Mouse (Mus musculus): ENCODE data around the gene Atp6v0a1. TPM values are rescaled to one million over a fixed set of nuclear protein-coding genes. Genes with fewer than 3 reads are reported as not detected.

Gene Atp6v0a1
- polyA plus RNA-seq, 1 experiment = 33.7 TPM

- no peaks in the 10 kb centered on the region for H3K9me3 ChIP-seq (replicated peaks; ENCODE audit: control insufficient read depth, insufficient read depth, low read length, poor library complexity, severe bottlenecking)
- no peak for TF ChIP-seq EP300 (IDR thresholded peaks at IDR 0.05; ENCODE audit: insufficient read depth, low read depth, low read length)
- no peak for TF ChIP-seq POLR2A (IDR thresholded peaks at IDR 0.05; ENCODE audit: insufficient read depth, low read length)
- TF ChIP-seq CTCF (IDR thresholded peaks at IDR 0.05; ENCODE audit: low read depth, low read length) = no peak
- peaks cover 4% of the 10 kb centered on the region; the same call in 1 of the 2 replicates for H3K27me3 ChIP-seq (ENCODE audit: control insufficient read depth, insufficient read depth, low read length, poor library complexity, severe bottlenecking)
- no peak overlapping the region for H3K4me3 ChIP-seq (ENCODE audit: low read depth, low read length)
- no peak overlapping the region for H3K9ac ChIP-seq (ENCODE audit: low read depth, poor library complexity, severe bottlenecking)
- no peak overlapping the region for H3K27ac ChIP-seq (ENCODE audit: insufficient read depth, low read length)
- H3K4me1 ChIP-seq (ENCODE audit: control insufficient read depth, insufficient read depth, low read length) = no peaks in the 10 kb centered on the region
- H3K36me3 ChIP-seq (ENCODE audit: control insufficient read depth, insufficient read depth, low read length, poor library complexity, severe bottlenecking) = no peaks in the 10 kb centered on the region
Measured at GRCm38 (mm10) chr11:100974381-100974970, 34.8 kb upstream of the Atp6v0a1 start.

- H3K9me3 ChIP-seq (replicated peaks; ENCODE audit: control insufficient read depth, insufficient read depth, low read length, poor library complexity, severe bottlenecking) = no peaks in the 10 kb centered on the region
- H3K36me3 ChIP-seq (ENCODE audit: control insufficient read depth, insufficient read depth, low read length, poor library complexity, severe bottlenecking) = no peaks in the 10 kb centered on the region
- no peak for TF ChIP-seq POLR2A (IDR thresholded peaks at IDR 0.05; ENCODE audit: insufficient read depth, low read length)
- TF ChIP-seq CTCF (IDR thresholded peaks at IDR 0.05; ENCODE audit: low read depth, low read length) = no peak
- no peak for TF ChIP-seq EP300 (IDR thresholded peaks at IDR 0.05; ENCODE audit: insufficient read depth, low read depth, low read length)
- no peak overlapping the region for H3K9ac ChIP-seq (ENCODE audit: low read depth, poor library complexity, severe bottlenecking)
- no peak overlapping the region for H3K27ac ChIP-seq (ENCODE audit: insufficient read depth, low read length)
- peaks cover 4% of the 10 kb centered on the region; the same call in 1 of the 2 replicates for H3K27me3 ChIP-seq (ENCODE audit: control insufficient read depth, insufficient read depth, low read length, poor library complexity, severe bottlenecking)
- H3K4me3 ChIP-seq (ENCODE audit: low read depth, low read length) = no peak overlapping the region
- H3K4me1 ChIP-seq (ENCODE audit: control insufficient read depth, insufficient read depth, low read length) = no peaks in the 10 kb centered on the region
Measured at GRCm38 (mm10) chr11:100975241-100975640, 34.0 kb upstream of the Atp6v0a1 start.

- no peak for TF ChIP-seq POLR2A (IDR thresholded peaks at IDR 0.05; ENCODE audit: insufficient read depth, low read length)
- no peak for TF ChIP-seq CTCF (IDR thresholded peaks at IDR 0.05; ENCODE audit: low read depth, low read length)
- TF ChIP-seq EP300 (IDR thresholded peaks at IDR 0.05; ENCODE audit: insufficient read depth, low read depth, low read length) = no peak
- Histone ChIP-seq H3K4me3 (ENCODE audit: low read depth, low read length) (no peak overlapping the region), H3K9ac (ENCODE audit: low read depth, poor library complexity, severe bottlenecking) (no peak overlapping the region), H3K27me3 (ENCODE audit: control insufficient read depth, insufficient read depth, low read length, poor library complexity, severe bottlenecking) (no peaks in the 10 kb centered on the region), H3K36me3 (ENCODE audit: control insufficient read depth, insufficient read depth, low read length, poor library complexity, severe bottlenecking) (no peaks in the 10 kb centered on the region), H3K27ac (ENCODE audit: insufficient read depth, low read length) (no peak overlapping the region), H3K4me1 (ENCODE audit: control insufficient read depth, insufficient read depth, low read length) (no peaks in the 10 kb centered on the region), H3K9me3 (replicated peaks; ENCODE audit: control insufficient read depth, insufficient read depth, low read length, poor library complexity, severe bottlenecking) (no peaks in the 10 kb centered on the region)
Measured at GRCm38 (mm10) chr11:100979887-100980286, 29.4 kb upstream of the Atp6v0a1 start.

GRCm38 (mm10) chr11:100980438-100980837 is 28.8 kb upstream of the Atp6v0a1 start:
- Histone ChIP-seq H3K27ac (ENCODE audit: insufficient read depth, low read length) (no peak overlapping the region), H3K9me3 (replicated peaks; ENCODE audit: control insufficient read depth, insufficient read depth, low read length, poor library complexity, severe bottlenecking) (no peaks in the 10 kb centered on the region)
- TF ChIP-seq EP300 (IDR thresholded peaks at IDR 0.05; ENCODE audit: insufficient read depth, low read depth, low read length) = no peak
- no peak for TF ChIP-seq CTCF (IDR thresholded peaks at IDR 0.05; ENCODE audit: low read depth, low read length)
- TF ChIP-seq POLR2A (IDR thresholded peaks at IDR 0.05; ENCODE audit: insufficient read depth, low read length) = no peak

GRCm38 (mm10) chr11:100981236-100981635 is 28.0 kb upstream of the Atp6v0a1 start:
- H3K36me3 ChIP-seq (ENCODE audit: control insufficient read depth, insufficient read depth, low read length, poor library complexity, severe bottlenecking) = no peaks in the 10 kb centered on the region
- no peak overlapping the region for H3K4me3 ChIP-seq (ENCODE audit: low read depth, low read length)
- H3K4me1 ChIP-seq (ENCODE audit: control insufficient read depth, insufficient read depth, low read length) = no peaks in the 10 kb centered on the region
- H3K9ac ChIP-seq (ENCODE audit: low read depth, poor library complexity, severe bottlenecking) = no peak overlapping the region
- H3K27me3 ChIP-seq (ENCODE audit: control insufficient read depth, insufficient read depth, low read length, poor library complexity, severe bottlenecking) = no peaks in the 10 kb centered on the region
- no peak for TF ChIP-seq EP300 (IDR thresholded peaks at IDR 0.05; ENCODE audit: insufficient read depth, low read depth, low read length)
- TF ChIP-seq POLR2A (IDR thresholded peaks at IDR 0.05; ENCODE audit: insufficient read depth, low read length) = no peak
- TF ChIP-seq CTCF (IDR thresholded peaks at IDR 0.05; ENCODE audit: low read depth, low read length) = no peak
- H3K9me3 ChIP-seq (replicated peaks; ENCODE audit: control insufficient read depth, insufficient read depth, low read length, poor library complexity, severe bottlenecking) = no peaks in the 10 kb centered on the region
- H3K27ac ChIP-seq (ENCODE audit: insufficient read depth, low read length) = no peak overlapping the region

More at GRCm38 (mm10) chr11:100980438-100980837, 28.8 kb upstream of the Atp6v0a1 start:
- Histone ChIP-seq H3K4me3 (ENCODE audit: low read depth, low read length) (no peak overlapping the region), H3K4me1 (ENCODE audit: control insufficient read depth, insufficient read depth, low read length) (no peaks in the 10 kb centered on the region), H3K9ac (ENCODE audit: low read depth, poor library complexity, severe bottlenecking) (no peak overlapping the region), H3K27me3 (ENCODE audit: control insufficient read depth, insufficient read depth, low read length, poor library complexity, severe bottlenecking) (no peaks in the 10 kb centered on the region), H3K36me3 (ENCODE audit: control insufficient read depth, insufficient read depth, low read length, poor library complexity, severe bottlenecking) (no peaks in the 10 kb centered on the region)

- Histone ChIP-seq H3K36me3 (ENCODE audit: control insufficient read depth, insufficient read depth, low read length, poor library complexity, severe bottlenecking) (no peaks in the 10 kb centered on the region), H3K9ac (ENCODE audit: low read depth, poor library complexity, severe bottlenecking) (no peak overlapping the region), H3K9me3 (replicated peaks; ENCODE audit: control insufficient read depth, insufficient read depth, low read length, poor library complexity, severe bottlenecking) (no peaks in the 10 kb centered on the region), H3K27me3 (ENCODE audit: control insufficient read depth, insufficient read depth, low read length, poor library complexity, severe bottlenecking) (no peaks in the 10 kb centered on the region), H3K4me3 (ENCODE audit: low read depth, low read length) (no peak overlapping the region), H3K4me1 (ENCODE audit: control insufficient read depth, insufficient read depth, low read length) (no peaks in the 10 kb centered on the region), H3K27ac (ENCODE audit: insufficient read depth, low read length) (no peak overlapping the region)
- TF ChIP-seq CTCF (IDR thresholded peaks at IDR 0.05; ENCODE audit: low read depth, low read length) = peak; percentile 25
- TF ChIP-seq EP300 (IDR thresholded peaks at IDR 0.05; ENCODE audit: insufficient read depth, low read depth, low read length) = no peak
- no peak for TF ChIP-seq POLR2A (IDR thresholded peaks at IDR 0.05; ENCODE audit: insufficient read depth, low read length)
Measured at GRCm38 (mm10) chr11:100982087-100982486, 27.2 kb upstream of the Atp6v0a1 start.
